Mouse (Mus musculus) embryonic facial prominence, embryonic 11.5 days (tissue): ENCODE data around the gene Eef2. TPM values are rescaled to one million over a fixed set of nuclear protein-coding genes. Genes with fewer than 3 reads are reported as not detected.
A peak's percentile ranks its signal among the peaks of the same experiment; 100 is the strongest.

Experiments used
- ATAC-seq: fragments of 200-750 bp; cut with Nextera tagmentation; replicated peaks from 2 replicates; pipeline ENCODE4 v1.8.0; 2017; ENCODE audit warnings: low read depth; ENCODE audit not compliant: insufficient number of reproducible peaks, low FRiP score, low TSS enrichment
- DNase-seq: peaks from one replicate; pipeline ENCODE4 v3.0.0-alpha.2; 2015; ENCODE audit warnings: low spot score
- H3K27ac ChIP-seq: fragments of 300-500 bp; sonication (generic); replicated peaks from 2 replicates; pipeline ENCODE4 v1.5.1; 2014; ENCODE audit warnings: mild to moderate bottlenecking, low read depth, low read length, control low read depth
- H3K27me3 ChIP-seq: fragments of 300-500 bp; sonication (generic); 2 replicates; pipeline ENCODE4 v1.6.1; 2014; ENCODE audit warnings: mild to moderate bottlenecking, low read length, moderate library complexity, mixed read lengths; ENCODE audit not compliant: control insufficient read depth, insufficient read depth
- H3K36me3 ChIP-seq: fragments of 300-500 bp; sonication (generic); replicated peaks from 2 replicates; pipeline ENCODE4 v1.6.1; 2014; ENCODE audit warnings: low read depth, mild to moderate bottlenecking, low read length, moderate library complexity, mixed read lengths; ENCODE audit not compliant: control insufficient read depth, insufficient read depth
- H3K4me1 ChIP-seq: fragments of 300-500 bp; sonication (generic); 2 replicates; pipeline ENCODE4 v1.6.1; 2014; ENCODE audit warnings: low read length, mixed read lengths; ENCODE audit not compliant: control insufficient read depth, insufficient read depth
- H3K4me2 ChIP-seq: fragments of 300-500 bp; sonication (generic); 2 replicates; pipeline ENCODE4 v1.6.1; 2014; ENCODE audit warnings: low read depth, mild to moderate bottlenecking, control low read depth, low read length, moderate library complexity
- H3K4me3 ChIP-seq: fragments of 300-500 bp; sonication (generic); 2 replicates; pipeline ENCODE4 v1.5.1; 2014; ENCODE audit warnings: low read depth, low read length, control low read depth
- H3K9ac ChIP-seq: fragments of 300-500 bp; sonication (generic); replicated peaks from 2 replicates; pipeline ENCODE4 v1.6.1; 2014; ENCODE audit warnings: mild to moderate bottlenecking, control low read depth, low read length
- H3K9me3 ChIP-seq: fragments of 300-500 bp; sonication (generic); replicated peaks from 2 replicates; pipeline ENCODE4 v1.6.1; 2016; ENCODE audit warnings: mild to moderate bottlenecking, low read length, inconsistent platforms, mixed read lengths; ENCODE audit not compliant: control insufficient read depth
- WGBS: fragments of 180-500 bp; shearing (Covaris S2); extraction: QIAGEN DNeasy Blood & Tissue Kit; methylation state at CpG from one replicate; pipeline ENCODE4 v1.1.7; 2014; 5-methylcytosine and 5-hydroxymethylcytosine counted together
- polyA plus RNA-seq: library from polyadenylated mRNA; unstranded; fragments of >200 nt; fragmentation: Nextera tagmentation; extraction: Ambion mirVana; gene quantifications from 2 replicates; pipeline ENCODE4 v1.2.1, GENCODE M21; 2014

Gene Eef2
- polyA plus RNA-seq, 1 experiment from 2014 or later = 417 TPM

DNA sequence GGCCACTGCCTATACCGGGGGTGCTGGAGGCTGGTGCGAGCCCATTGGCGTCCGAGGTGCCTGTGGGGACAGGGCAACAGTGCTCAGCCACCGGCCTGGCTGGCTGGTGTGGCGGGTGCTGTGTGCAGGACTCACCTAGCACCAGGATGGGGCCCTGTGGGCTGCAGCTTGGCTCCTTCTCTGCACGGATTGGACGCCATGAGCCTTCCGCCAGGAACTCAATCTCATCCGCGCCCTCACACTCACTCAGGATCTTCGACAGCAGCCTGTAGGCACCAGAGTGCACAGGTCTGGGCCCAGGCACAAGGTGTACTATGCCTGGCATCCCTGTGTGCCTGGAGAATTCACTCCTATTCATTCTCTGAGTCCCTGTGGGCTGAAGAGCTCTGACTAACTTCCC lies 22.1 kb upstream of the Eef2 start:
- H3K9ac ChIP-seq = no peak overlapping the region
- H3K4me1 ChIP-seq = no peaks in the 10 kb centered on the region; the same call in 1 of the 2 replicates
- DNase-seq (no peak), ATAC-seq (no peak)
- H3K4me3 ChIP-seq = no peak overlapping the region
- H3K9me3 ChIP-seq = no peaks in the 10 kb centered on the region
- H3K36me3 ChIP-seq = peaks cover 28% of the 10 kb centered on the region
- no peak overlapping the region for H3K27ac ChIP-seq
- H3K4me2 ChIP-seq = no peak overlapping the region
- 87% methylated on average over 12 of the region's 12 CpGs for WGBS
- H3K27me3 ChIP-seq = no peaks in the 10 kb centered on the region

DNA sequence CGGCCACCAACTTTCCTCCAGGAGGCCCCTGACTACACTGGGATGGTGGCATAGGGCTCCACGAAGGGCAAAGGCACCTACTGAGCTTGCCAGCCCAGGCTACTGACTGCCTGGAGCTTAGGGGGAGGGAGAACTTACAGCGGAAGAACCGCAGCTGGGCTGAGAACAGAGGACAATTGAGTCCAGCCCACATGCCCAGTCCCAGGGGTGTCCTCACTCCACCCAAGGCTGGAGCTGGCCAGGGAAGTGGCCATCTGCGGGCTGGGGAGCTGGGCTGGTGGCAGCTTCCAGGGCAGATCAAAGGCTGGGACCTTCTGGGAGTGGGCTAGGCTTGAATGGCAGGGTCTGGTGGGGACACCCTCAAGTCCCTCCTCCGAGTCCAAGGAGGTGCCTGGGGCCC lies 21.7 kb upstream of the Eef2 start:
- 82% methylated on average over 6 of the region's 6 CpGs for WGBS
- no peak overlapping the region for H3K27ac ChIP-seq
- H3K36me3 ChIP-seq = peaks cover 28% of the 10 kb centered on the region
- H3K9me3 ChIP-seq = no peaks in the 10 kb centered on the region
- DNase-seq (no peak), ATAC-seq (no peak)
- no peaks in the 10 kb centered on the region for H3K27me3 ChIP-seq
- H3K4me3 ChIP-seq = no peak overlapping the region
- no peaks in the 10 kb centered on the region; the same call in 1 of the 2 replicates for H3K4me1 ChIP-seq
- H3K4me2 ChIP-seq = no peak overlapping the region
- no peak overlapping the region for H3K9ac ChIP-seq

DNA sequence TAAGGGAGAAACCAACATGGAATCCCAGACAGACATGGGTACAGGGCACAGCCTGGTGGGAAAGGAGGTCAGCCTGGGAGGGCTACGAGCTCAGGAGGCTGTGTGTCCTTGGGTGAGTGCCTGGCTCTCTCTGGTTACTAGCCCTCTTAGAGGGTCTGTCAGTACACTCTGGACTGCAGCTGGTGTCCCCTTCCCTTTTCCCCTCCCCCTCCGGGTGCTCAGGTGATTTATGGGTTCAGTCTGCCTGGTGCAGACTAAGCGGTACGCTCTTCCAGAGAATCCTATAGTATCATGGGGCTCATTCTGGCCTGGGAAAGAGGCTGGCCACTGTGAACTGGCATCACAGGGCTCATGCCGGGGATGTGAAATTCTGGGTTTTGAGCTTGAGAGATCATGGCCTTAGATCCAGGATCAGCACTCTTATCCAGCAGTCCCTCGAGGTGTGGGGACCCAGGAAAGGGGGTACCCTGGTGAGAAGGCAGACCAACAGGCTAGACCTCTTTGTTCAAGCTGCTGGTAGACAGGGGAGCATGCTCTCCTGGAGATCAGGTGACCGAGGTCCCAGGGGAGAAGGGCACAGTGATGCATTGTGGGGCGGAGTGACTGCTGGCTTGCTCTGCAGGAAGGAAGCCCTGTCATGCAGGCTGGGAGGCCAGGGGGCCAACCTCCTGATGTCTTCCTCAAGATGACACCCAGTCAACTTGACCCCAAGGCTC lies 14.7 kb upstream of the Eef2 start:
- WGBS = 93% methylated on average over 8 of the region's 8 CpGs
- Histone ChIP-seq H3K4me2 (no peak overlapping the region), H3K4me3 (no peak overlapping the region), H3K9ac (no peak overlapping the region), H3K4me1 (peaks cover under 1% of the 10 kb centered on the region; the same call in 1 of the 2 replicates), H3K36me3 (peaks cover 7% of the 10 kb centered on the region), H3K9me3 (no peaks in the 10 kb centered on the region), H3K27ac (no peak overlapping the region), H3K27me3 (no peaks in the 10 kb centered on the region)
- DNase-seq (no peak), ATAC-seq (no peak)

DNA sequence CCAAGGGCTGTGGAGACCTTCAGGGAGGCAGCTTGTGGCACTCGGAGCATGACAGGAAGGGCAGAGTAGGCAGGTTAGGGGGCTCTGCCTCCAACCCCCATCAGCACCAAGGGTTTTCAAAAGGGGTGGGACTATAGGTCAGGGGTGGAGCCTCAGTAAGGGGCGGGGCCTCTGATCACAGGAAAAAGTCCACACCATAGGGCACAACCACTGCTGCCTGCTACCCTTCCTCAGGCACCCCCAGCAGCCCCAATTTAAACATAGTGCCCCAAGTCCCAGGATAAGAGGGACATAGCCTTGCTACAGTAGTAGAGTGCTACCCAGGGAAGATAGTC lies 14.1 kb upstream of the Eef2 start:
- Histone ChIP-seq H3K27me3 (no peaks in the 10 kb centered on the region), H3K27ac (no peak overlapping the region), H3K4me1 (peaks cover 2% of the 10 kb centered on the region; the same call in 1 of the 2 replicates), H3K9me3 (no peaks in the 10 kb centered on the region), H3K36me3 (peaks cover 3% of the 10 kb centered on the region), H3K4me3 (no peak overlapping the region), H3K4me2 (no peak overlapping the region), H3K9ac (no peak overlapping the region)
- WGBS = 69% methylated on average over 2 of the region's 2 CpGs
- DNase-seq (no peak), ATAC-seq (no peak)

DNA sequence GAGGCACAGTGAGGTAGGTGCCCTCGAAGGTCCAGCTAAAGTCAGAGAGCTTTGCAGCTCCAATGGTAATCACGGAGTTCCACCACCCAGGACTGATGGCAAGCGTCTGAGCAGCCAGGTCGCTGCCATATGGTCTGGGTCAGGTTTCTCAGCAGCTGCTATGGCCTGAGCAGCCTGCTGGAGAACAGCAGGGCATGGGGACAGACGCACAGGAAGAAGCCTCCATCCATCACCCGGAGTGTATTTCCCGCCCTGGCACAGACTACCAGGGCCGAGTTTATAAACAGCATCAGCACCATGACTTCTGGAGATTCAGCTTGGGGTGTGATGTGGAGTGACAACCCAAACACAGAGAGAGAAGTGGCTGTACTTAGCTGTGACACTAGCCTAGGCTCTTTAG lies 11.3 kb upstream of the Eef2 start:
- WGBS = 82% methylated on average over 8 of the region's 8 CpGs
- Histone ChIP-seq H3K27ac (no peak overlapping the region), H3K4me2 (no peak overlapping the region), H3K36me3 (peaks cover 3% of the 10 kb centered on the region), H3K4me1 (peaks cover 2% of the 10 kb centered on the region; the same call in 1 of the 2 replicates), H3K4me3 (no peak overlapping the region), H3K9ac (no peak overlapping the region), H3K9me3 (no peaks in the 10 kb centered on the region), H3K27me3 (no peaks in the 10 kb centered on the region)
- DNase-seq = no peak
- ATAC-seq = no peak

DNA sequence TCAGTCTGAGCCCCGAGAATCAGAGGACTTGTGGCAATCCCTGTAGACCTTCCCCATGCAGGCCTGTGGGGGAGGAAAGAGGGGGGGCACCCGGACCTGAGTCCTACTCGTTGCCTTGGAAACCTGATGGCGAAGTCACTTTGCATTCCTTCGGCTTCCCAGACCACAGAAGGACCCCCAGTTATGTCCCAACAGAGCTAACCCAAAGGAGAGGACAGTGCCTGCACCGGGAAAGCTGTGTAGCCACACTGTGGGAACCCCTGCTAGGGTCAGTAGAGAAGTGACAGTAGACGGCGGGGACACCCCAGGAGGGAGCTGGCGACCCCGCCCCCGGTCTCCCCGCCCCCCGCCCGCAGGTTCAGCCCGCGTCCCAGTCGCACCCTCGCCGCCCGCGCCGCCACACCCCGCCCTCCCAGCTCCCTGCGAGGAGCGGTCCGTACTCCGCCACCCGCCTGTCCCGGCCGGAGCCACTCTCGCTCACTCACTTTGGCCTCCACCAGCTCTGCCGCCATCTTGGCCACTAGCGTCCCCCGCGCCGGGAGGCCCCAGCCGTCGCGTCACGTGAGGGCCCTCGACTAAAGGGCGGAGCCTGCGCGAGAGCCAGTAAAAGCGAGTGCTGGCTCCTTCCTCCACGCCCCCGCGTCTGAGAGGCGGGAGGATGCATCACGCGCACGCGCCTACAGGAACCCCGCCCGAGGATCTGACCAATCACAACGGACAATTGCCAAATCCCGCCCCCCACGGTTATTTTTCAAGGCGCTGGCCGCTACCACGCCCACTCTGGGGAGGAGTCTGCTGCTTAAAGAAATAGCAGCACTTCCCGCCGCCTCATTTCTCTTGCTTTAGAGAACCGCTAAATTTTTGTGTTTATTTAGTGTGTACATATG lies 9.0 kb upstream of the Eef2 start, which contains the start of gene Pias4:
TSS of gene Pias4 (minus strand) at position 724 of the 887 bp plus-strand sequence.
- Histone ChIP-seq H3K4me3 (peak within 1 kb of the TSS; percentile 96), H3K27ac (peak within 1 kb of the TSS; percentile 36; the same call in 1 of the 2 replicates), H3K27me3 (no peaks in the 10 kb centered on the region), H3K4me2 (peak within 1 kb of the TSS; percentile 81), H3K9me3 (no peaks in the 10 kb centered on the region), H3K9ac (peak within 1 kb of the TSS; percentile 86), H3K4me1 (peaks cover 2% of the 10 kb centered on the region; the same call in 1 of the 2 replicates), H3K36me3 (no peaks in the 10 kb centered on the region; the same call in 1 of the 2 replicates)
- peak; percentile 100 for DNase-seq
- ATAC-seq = peak; percentile 65
- under 1% methylated on average over 55 of the region's 64 CpGs for WGBS

DNA sequence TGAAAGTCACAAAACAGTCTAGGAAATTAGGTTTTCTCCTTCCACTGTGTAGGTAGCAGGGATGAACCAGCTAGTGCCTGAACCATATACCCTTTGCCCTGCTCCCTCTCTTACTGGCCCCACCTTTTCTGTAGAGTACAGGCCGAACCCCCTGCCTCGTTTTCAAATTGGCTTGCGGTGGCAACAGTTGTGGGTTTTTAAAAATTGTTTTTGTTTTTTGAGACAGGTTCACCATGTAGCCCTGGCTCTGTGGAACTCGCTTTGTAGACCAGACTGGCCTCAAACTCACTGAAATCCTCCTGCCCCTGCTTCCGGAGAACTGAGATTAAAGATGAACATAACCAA lies 8.4 kb upstream of the Eef2 start:
- Histone ChIP-seq H3K9me3 (no peaks in the 10 kb centered on the region), H3K4me1 (peaks cover 2% of the 10 kb centered on the region; the same call in 1 of the 2 replicates), H3K4me3 (peak overlapping the region; percentile 96), H3K27me3 (no peaks in the 10 kb centered on the region), H3K36me3 (no peaks in the 10 kb centered on the region; the same call in 1 of the 2 replicates), H3K9ac (no peak overlapping the region), H3K4me2 (peak overlapping the region; percentile 55), H3K27ac (peak overlapping the region; percentile 36; the same call in 1 of the 2 replicates)
- DNase-seq (no peak), ATAC-seq (peak; percentile 64)
- WGBS = 8% methylated on average over 5 of the region's 5 CpGs
